Mouse (Mus musculus) neural tube, embryonic 15.5 days (tissue): Measurements from ENCODE around the gene Serpina1e. TPM values are rescaled to one million over a fixed set of nuclear protein-coding genes. Genes with fewer than 3 reads are reported as not detected.

Experiments
- ATAC-seq: fragments of 200-750 bp; cut with Nextera tagmentation; 2 replicates; pipeline ENCODE4 v1.8.0; 2017; ENCODE audit warnings: mild to moderate bottlenecking, moderate TSS enrichment, moderate library complexity; ENCODE audit not compliant: low FRiP score
- H3K27ac ChIP-seq: fragments of 300-500 bp; sonication (generic); replicated peaks from 2 replicates; pipeline ENCODE4 v1.5.1; 2015; ENCODE audit warnings: mild to moderate bottlenecking, inconsistent platforms
- H3K27me3 ChIP-seq: fragments of 300-500 bp; sonication (generic); replicated peaks from 2 replicates; pipeline ENCODE4 v1.6.1; 2015; ENCODE audit warnings: inconsistent platforms
- H3K36me3 ChIP-seq: fragments of 300-500 bp; sonication (generic); 2 replicates; pipeline ENCODE4 v1.6.1; 2015; ENCODE audit warnings: inconsistent platforms
- H3K4me1 ChIP-seq: fragments of 300-500 bp; sonication (generic); 2 replicates; pipeline ENCODE4 v1.6.1; 2015; ENCODE audit warnings: inconsistent platforms
- H3K4me2 ChIP-seq: fragments of 300-500 bp; sonication (generic); 2 replicates; pipeline ENCODE4 v1.6.1; 2015; ENCODE audit warnings: inconsistent platforms, mild to moderate bottlenecking, moderate library complexity
- H3K4me3 ChIP-seq: fragments of 300-500 bp; sonication (generic); replicated peaks from 2 replicates; pipeline ENCODE4 v1.5.1; 2015; ENCODE audit warnings: mild to moderate bottlenecking, inconsistent platforms
- H3K9ac ChIP-seq: fragments of 300-500 bp; sonication (generic); replicated peaks from 2 replicates; pipeline ENCODE4 v1.6.1; 2015; ENCODE audit warnings: mild to moderate bottlenecking, inconsistent platforms
- H3K9me3 ChIP-seq: fragments of 300-500 bp; sonication (generic); replicated peaks from 2 replicates; pipeline ENCODE4 v1.6.1; 2016; ENCODE audit warnings: inconsistent platforms
- WGBS: fragments of 180-500 bp; shearing (Covaris S2); methylation state at CpG from one replicate; pipeline ENCODE4 v1.1.7; 2015; ENCODE audit warnings: mixed read lengths; 5-methylcytosine and 5-hydroxymethylcytosine counted together
- polyA plus RNA-seq: library from polyadenylated mRNA; unstranded; fragments of >200 nt; fragmentation: Nextera tagmentation; extraction: Ambion mirVana; gene quantifications from 2 replicates; pipeline ENCODE4 v1.2.1, GENCODE M21; 2015

The Serpina1e gene
- polyA plus RNA-seq, 1 experiment from 2014 or later = 0.24 TPM

GRCm38 (mm10) chr12:103988754-103989513 lies 30.2 kb upstream of the Serpina1e start:
- no peak for ATAC-seq
- no peak overlapping the region for H3K9ac ChIP-seq
- WGBS = 65% methylated on average over 14 of the region's 14 CpGs
- no peak overlapping the region for H3K27ac ChIP-seq
- no peak overlapping the region for H3K4me2 ChIP-seq
- H3K36me3 ChIP-seq = no peaks in the 10 kb centered on the region
- no peaks in the 10 kb centered on the region for H3K9me3 ChIP-seq
- H3K27me3 ChIP-seq = no peaks in the 10 kb centered on the region
- no peaks in the 10 kb centered on the region for H3K4me1 ChIP-seq
- no peak overlapping the region for H3K4me3 ChIP-seq

- H3K4me2 ChIP-seq = no peak overlapping the region
- ATAC-seq = no peak
- no peaks in the 10 kb centered on the region for H3K9me3 ChIP-seq
- H3K27me3 ChIP-seq = no peaks in the 10 kb centered on the region
- no peaks in the 10 kb centered on the region for H3K36me3 ChIP-seq
- WGBS = 76% methylated on average over 5 of the region's 5 CpGs
- H3K27ac ChIP-seq = no peak overlapping the region
- H3K4me1 ChIP-seq = no peaks in the 10 kb centered on the region
- no peak overlapping the region for H3K9ac ChIP-seq
- H3K4me3 ChIP-seq = no peak overlapping the region
Observed at GRCm38 (mm10) chr12:103985868-103986267, 27.1 kb upstream of the Serpina1e start.

GRCm38 (mm10) chr12:103984935-103985334 lies 26.2 kb upstream of the Serpina1e start:
- Histone ChIP-seq H3K27me3 (no peaks in the 10 kb centered on the region), H3K4me2 (no peak overlapping the region), H3K9ac (no peak overlapping the region), H3K4me3 (no peak overlapping the region), H3K27ac (no peak overlapping the region), H3K36me3 (no peaks in the 10 kb centered on the region), H3K4me1 (no peaks in the 10 kb centered on the region), H3K9me3 (no peaks in the 10 kb centered on the region)
- WGBS = 71% methylated on average over 4 of the region's 4 CpGs
- no peak for ATAC-seq

- H3K36me3 ChIP-seq = no peaks in the 10 kb centered on the region
- H3K4me3 ChIP-seq = no peak overlapping the region
- H3K4me2 ChIP-seq = no peak overlapping the region
- no peaks in the 10 kb centered on the region for H3K9me3 ChIP-seq
- H3K27ac ChIP-seq = no peak overlapping the region
- H3K4me1 ChIP-seq = no peaks in the 10 kb centered on the region
- 83% methylated on average over 7 of the region's 7 CpGs for WGBS
- no peaks in the 10 kb centered on the region for H3K27me3 ChIP-seq
- no peak overlapping the region for H3K9ac ChIP-seq
- ATAC-seq = no peak
Observed at GRCm38 (mm10) chr12:103981646-103982360, 23.0 kb upstream of the Serpina1e start.

GRCm38 (mm10) chr12:103978294-103978693 lies 19.5 kb upstream of the Serpina1e start:
- no peak for ATAC-seq
- no peak overlapping the region for H3K4me3 ChIP-seq
- H3K4me1 ChIP-seq = no peaks in the 10 kb centered on the region
- no peak overlapping the region for H3K9ac ChIP-seq
- H3K27me3 ChIP-seq = no peaks in the 10 kb centered on the region
- H3K9me3 ChIP-seq = no peaks in the 10 kb centered on the region
- H3K4me2 ChIP-seq = no peak overlapping the region
- H3K27ac ChIP-seq = no peak overlapping the region
- H3K36me3 ChIP-seq = no peaks in the 10 kb centered on the region
- 89% methylated on average over 10 of the region's 10 CpGs for WGBS

GRCm38 (mm10) chr12:103977846-103978245 lies 19.1 kb upstream of the Serpina1e start:
- H3K4me2 ChIP-seq = no peak overlapping the region
- no peaks in the 10 kb centered on the region for H3K4me1 ChIP-seq
- H3K36me3 ChIP-seq = no peaks in the 10 kb centered on the region
- H3K4me3 ChIP-seq = no peak overlapping the region
- no peaks in the 10 kb centered on the region for H3K9me3 ChIP-seq
- H3K27me3 ChIP-seq = no peaks in the 10 kb centered on the region
- no peak overlapping the region for H3K9ac ChIP-seq
- ATAC-seq = no peak
- 36% methylated on average over 5 of the region's 5 CpGs for WGBS
- no peak overlapping the region for H3K27ac ChIP-seq

GRCm38 (mm10) chr12:103977060-103977459 lies 18.3 kb upstream of the Serpina1e start:
- H3K4me3 ChIP-seq = no peak overlapping the region
- H3K4me1 ChIP-seq = no peaks in the 10 kb centered on the region
- no peaks in the 10 kb centered on the region for H3K27me3 ChIP-seq
- 68% methylated on average over 3 of the region's 3 CpGs for WGBS
- no peak overlapping the region for H3K9ac ChIP-seq
- ATAC-seq = no peak
- no peaks in the 10 kb centered on the region for H3K36me3 ChIP-seq
- no peak overlapping the region for H3K4me2 ChIP-seq
- no peaks in the 10 kb centered on the region for H3K9me3 ChIP-seq
- no peak overlapping the region for H3K27ac ChIP-seq

- H3K27ac ChIP-seq = no peak overlapping the region
- H3K4me3 ChIP-seq = no peak overlapping the region
- H3K36me3 ChIP-seq = no peaks in the 10 kb centered on the region
- no peaks in the 10 kb centered on the region for H3K9me3 ChIP-seq
- 97% methylated on average over 4 of the region's 4 CpGs for WGBS
- no peaks in the 10 kb centered on the region for H3K4me1 ChIP-seq
- ATAC-seq = no peak
- H3K27me3 ChIP-seq = no peaks in the 10 kb centered on the region
- no peak overlapping the region for H3K9ac ChIP-seq
- H3K4me2 ChIP-seq = no peak overlapping the region
Observed at GRCm38 (mm10) chr12:103971080-103971479, 12.3 kb upstream of the Serpina1e start.

GRCm38 (mm10) chr12:103969577-103970116 lies 10.9 kb upstream of the Serpina1e start:
- Histone ChIP-seq H3K36me3 (no peaks in the 10 kb centered on the region), H3K27me3 (no peaks in the 10 kb centered on the region), H3K4me2 (no peak overlapping the region), H3K9ac (no peak overlapping the region), H3K9me3 (no peaks in the 10 kb centered on the region), H3K4me3 (no peak overlapping the region), H3K4me1 (no peaks in the 10 kb centered on the region), H3K27ac (no peak overlapping the region)
- 94% methylated on average over 9 of the region's 9 CpGs for WGBS
- ATAC-seq = no peak

- Histone ChIP-seq H3K4me1 (no peaks in the 10 kb centered on the region), H3K27me3 (no peaks in the 10 kb centered on the region), H3K9ac (no peak overlapping the region), H3K36me3 (no peaks in the 10 kb centered on the region), H3K27ac (no peak overlapping the region), H3K4me3 (no peak overlapping the region), H3K9me3 (no peaks in the 10 kb centered on the region), H3K4me2 (no peak overlapping the region)
- ATAC-seq = no peak
- WGBS = 69% methylated on average over 3 of the region's 3 CpGs
Observed at GRCm38 (mm10) chr12:103966761-103967160, 8.0 kb upstream of the Serpina1e start.

GRCm38 (mm10) chr12:103963288-103963687 lies 4.5 kb upstream of the Serpina1e start:
- Histone ChIP-seq H3K9ac (no peak overlapping the region), H3K27me3 (no peaks in the 10 kb centered on the region), H3K4me3 (no peak overlapping the region), H3K4me2 (no peak overlapping the region), H3K27ac (no peak overlapping the region), H3K9me3 (no peaks in the 10 kb centered on the region), H3K4me1 (no peaks in the 10 kb centered on the region), H3K36me3 (no peaks in the 10 kb centered on the region)
- 87% methylated on average over 4 of the region's 4 CpGs for WGBS
- ATAC-seq = no peak

- no peak overlapping the region for H3K4me3 ChIP-seq
- no peaks in the 10 kb centered on the region for H3K27me3 ChIP-seq
- H3K9ac ChIP-seq = no peak overlapping the region
- H3K4me2 ChIP-seq = no peak overlapping the region
- no peak overlapping the region for H3K27ac ChIP-seq
- H3K9me3 ChIP-seq = no peaks in the 10 kb centered on the region
- 90% methylated on average over 8 of the region's 8 CpGs for WGBS
- ATAC-seq = no peak
- H3K36me3 ChIP-seq = no peaks in the 10 kb centered on the region
- H3K4me1 ChIP-seq = no peaks in the 10 kb centered on the region
Observed at GRCm38 (mm10) chr12:103962860-103963259, 4.1 kb upstream of the Serpina1e start.
